Mouse (Mus musculus): ENCODE measurements around the gene Slc6a6.
A peak's percentile ranks its signal among the peaks of the same experiment; 100 is the strongest.

Gene Slc6a6

GRCm38 (mm10) chr6:91703459-91703858 lies 19.6 kb downstream of the Slc6a6 start:
- DNase-seq, result no peak

- no peak for DNase-seq
Measured at GRCm38 (mm10) chr6:91704446-91704845, 20.6 kb downstream of the Slc6a6 start.

- no peak for DNase-seq
Measured at GRCm38 (mm10) chr6:91705651-91706050, 21.8 kb downstream of the Slc6a6 start.

GRCm38 (mm10) chr6:91706072-91706776 lies 22.4 kb downstream of the Slc6a6 start:
- DNase-seq, result peak; percentile 43

- DNase-seq, result no peak
Measured at GRCm38 (mm10) chr6:91707276-91707885, 23.5 kb downstream of the Slc6a6 start.

- peak; percentile 41 for DNase-seq
Measured at GRCm38 (mm10) chr6:91707886-91708564, 24.2 kb downstream of the Slc6a6 start.

- DNase-seq, result no peak
Measured at GRCm38 (mm10) chr6:91708919-91709318, 25.1 kb downstream of the Slc6a6 start.

- DNase-seq, result no peak
Measured at GRCm38 (mm10) chr6:91710345-91710930, 26.6 kb downstream of the Slc6a6 start.

- no peak for DNase-seq
Measured at GRCm38 (mm10) chr6:91712097-91712854, 28.4 kb downstream of the Slc6a6 start.

- DNase-seq, result peak; percentile 77
Measured at GRCm38 (mm10) chr6:91712855-91713331, 29.0 kb downstream of the Slc6a6 start.

GRCm38 (mm10) chr6:91713370-91713896 lies 29.6 kb downstream of the Slc6a6 start:
- DNase-seq, result no peak

- peak; percentile 71 for DNase-seq
Measured at GRCm38 (mm10) chr6:91715023-91715422, 31.2 kb downstream of the Slc6a6 start.

GRCm38 (mm10) chr6:91715988-91716810 lies 32.3 kb downstream of the Slc6a6 start:
- DNase-seq, result peak; percentile 46

- no peak for DNase-seq
Measured at GRCm38 (mm10) chr6:91718067-91718466, 34.2 kb downstream of the Slc6a6 start.

- no peak for DNase-seq
Measured at GRCm38 (mm10) chr6:91718603-91719002, 34.8 kb downstream of the Slc6a6 start.

- DNase-seq, result no peak
Measured at GRCm38 (mm10) chr6:91719042-91719747, 35.3 kb downstream of the Slc6a6 start.

- DNase-seq, result peak; percentile 39
Measured at GRCm38 (mm10) chr6:91719865-91720533, 36.1 kb downstream of the Slc6a6 start.

GRCm38 (mm10) chr6:91720588-91721214 lies 36.8 kb downstream of the Slc6a6 start:
- DNase-seq, result no peak

- DNase-seq, result peak; percentile 41
Measured at GRCm38 (mm10) chr6:91721215-91721701, 37.4 kb downstream of the Slc6a6 start.
